In the genomic region with DNA sequence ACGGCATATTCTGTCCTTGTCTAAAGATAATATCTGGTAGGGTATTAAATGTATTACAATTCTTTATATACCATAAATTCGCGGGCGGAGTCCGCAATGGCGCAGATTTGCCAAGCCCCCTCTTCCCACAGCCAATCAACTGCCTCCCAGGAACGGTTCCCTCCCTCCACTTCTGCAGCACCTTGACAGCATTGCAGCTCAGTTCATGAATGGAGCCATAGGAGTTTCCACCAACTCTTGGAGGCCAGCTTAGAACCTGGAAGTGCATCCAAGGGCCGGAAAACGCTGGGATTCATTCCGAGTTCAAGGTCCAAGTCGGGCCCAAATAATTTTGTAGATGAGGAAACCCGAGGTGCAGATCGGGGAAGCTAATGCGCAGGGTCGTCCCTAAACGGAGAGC, we compare ENCODE assay signal across 8 mouse cellular contexts. TPM values are rescaled to one million over a fixed set of nuclear protein-coding genes. Genes with fewer than 3 reads are reported as not detected.
DNase-seq lines count a peak whose midpoint lies in the region; ATAC-seq and TF ChIP-seq lines count a peak whose summit lies in the region.

A gene (plus strand): TSS at position 163 of the 400 bp plus-strand sequence.
A gene (minus strand): TSS at position 356 of the 400 bp plus-strand sequence.

- peak within 1 kb of the TSS; percentile 80 for H3K27ac ChIP-seq in hindbrain, embryonic 16.5 days (ENCODE audit: low read depth, low read length)
- H3K27ac ChIP-seq in liver, adult 2 months (replicated peaks; ENCODE audit: insufficient read depth, low read depth, low read length), result peak within 1 kb of the TSS; percentile 96
- H3K27ac ChIP-seq in midbrain, postnatal 0 days (ENCODE audit: low read depth, low read length), result peak within 1 kb of the TSS; percentile 74

- ATAC-seq in cerebellum, adult (ENCODE audit: insufficient number of reproducible peaks, low FRiP score, low TSS enrichment), result no peak
- peak; percentile 54 for ATAC-seq in erythroblast, adult 5-6 weeks (replicated peaks; ENCODE audit: low FRiP score, poor library complexity, severe bottlenecking)
- peak; percentile 17; the same call in 1 of the 2 replicates for ATAC-seq in hindbrain, embryonic 16.5 days
- ATAC-seq in midbrain, postnatal 0 days (ENCODE audit: low FRiP score), result peak; percentile 36; the same call in 1 of the 2 replicates

- H3K4me2 ChIP-seq in hindbrain, embryonic 16.5 days (ENCODE audit: low read length), result peak within 1 kb of the TSS; percentile 69
- peak within 1 kb of the TSS; percentile 90 for H3K4me2 ChIP-seq in midbrain, postnatal 0 days (ENCODE audit: low read depth, low read length, poor library complexity, severe bottlenecking)

- H3K79me2 ChIP-seq in liver, adult 2 months (ENCODE audit: control insufficient read depth, insufficient read depth, low read length), result peaks cover 6% of the 10 kb centered on the region; the same call in 1 of the 2 replicates

- peaks cover 38% of the 10 kb centered on the region for H3K4me1 ChIP-seq in hindbrain, embryonic 16.5 days (ENCODE audit: control insufficient read depth, insufficient read depth, low read depth, low read length)
- H3K4me1 ChIP-seq in liver, adult 2 months (ENCODE audit: control insufficient read depth, insufficient read depth, low read length), result peaks cover 8% of the 10 kb centered on the region; the same call in 1 of the 2 replicates
- peaks cover 28% of the 10 kb centered on the region for H3K4me1 ChIP-seq in midbrain, postnatal 0 days (ENCODE audit: insufficient read depth, low read length)

- H3K4me3 ChIP-seq in hindbrain, embryonic 16.5 days (ENCODE audit: low read length), result peak within 1 kb of the TSS; percentile 77
- H3K4me3 ChIP-seq in liver, adult 2 months (ENCODE audit: insufficient read depth, low read depth, low read length), result peak within 1 kb of the TSS; percentile 94
- H3K4me3 ChIP-seq in midbrain, postnatal 0 days (ENCODE audit: low read depth, low read length), result peak within 1 kb of the TSS; percentile 60

- H3K9me3 ChIP-seq in hindbrain, embryonic 16.5 days (ENCODE audit: control insufficient read depth, low read length), result no peaks in the 10 kb centered on the region
- H3K9me3 ChIP-seq in midbrain, postnatal 0 days (ENCODE audit: low read length), result no peaks in the 10 kb centered on the region

- no peak for TF ChIP-seq CTCF in liver, adult 2 months (IDR thresholded peaks at IDR 0.05; ENCODE audit: low read depth, low read length)
- TF ChIP-seq CTCF in midbrain, postnatal 0 days (IDR thresholded peaks at IDR 0.05), result no peak

- peaks cover 10% of the 10 kb centered on the region for H3K27me3 ChIP-seq in hindbrain, embryonic 16.5 days (replicated peaks; ENCODE audit: control insufficient read depth, insufficient read depth, low read length)
- H3K27me3 ChIP-seq in liver, adult 2 months (ENCODE audit: control insufficient read depth, insufficient read depth, low read length), result no peaks in the 10 kb centered on the region
- H3K27me3 ChIP-seq in midbrain, postnatal 0 days (ENCODE audit: insufficient read depth, low read length), result peaks cover 8% of the 10 kb centered on the region; the same call in 1 of the 2 replicates

- WGBS in hindbrain, embryonic 16.5 days, result 4% methylated on average over 16 of the region's 16 CpGs
- WGBS in liver, adult 2 months, result 5% methylated on average over 16 of the region's 16 CpGs
- 5% methylated on average over 16 of the region's 16 CpGs for whole genome bisulfite sequencing in midbrain, postnatal 0 days

- H3K36me3 ChIP-seq in hindbrain, embryonic 16.5 days (ENCODE audit: control insufficient read depth, insufficient read depth, low read length), result peaks cover 11% of the 10 kb centered on the region
- peaks cover 18% of the 10 kb centered on the region for H3K36me3 ChIP-seq in liver, adult 2 months (ENCODE audit: control insufficient read depth, insufficient read depth, low read length)
- H3K36me3 ChIP-seq in midbrain, postnatal 0 days (ENCODE audit: insufficient read depth, low read length), result peaks cover 16% of the 10 kb centered on the region

- peak; percentile 72 for DNase-seq in cerebellum, adult 11-12 months
- DNase-seq in adrenal gland, postnatal 25 days, result peak; percentile 31
- peak; percentile 76 for DNase-seq in liver, adult 2 months (ENCODE audit: extremely low read depth, low read depth, low spot score)
- peak; percentile 69 for DNase-seq in midbrain, postnatal 0 days (ENCODE audit: low spot score)
- peak; percentile 63 for DNase-seq in thymus, postnatal 4 days

- peak within 1 kb of the TSS; percentile 74 for H3K9ac ChIP-seq in hindbrain, embryonic 16.5 days (ENCODE audit: low read depth, low read length)
- peak within 1 kb of the TSS; percentile 87 for H3K9ac ChIP-seq in liver, adult 2 months (ENCODE audit: low read depth, low read length)
- peak within 1 kb of the TSS; percentile 60 for H3K9ac ChIP-seq in midbrain, postnatal 0 days (replicated peaks; ENCODE audit: low read length, poor library complexity, severe bottlenecking)

- no peak for TF ChIP-seq POLR2A in liver, adult 2 months (IDR thresholded peaks at IDR 0.05; ENCODE audit: extremely low read depth, insufficient read depth, low read length)

RNA-seq across cellular contexts. Expression of the first gene that starts in this region (rescaled TPM):
- total RNA-seq in adrenal gland, postnatal 25 days (2021), result 169 and 237 TPM in 2 replicates
- total RNA-seq in erythroblast, adult 5-6 weeks (2015; ENCODE audit: low replicate concordance), result 0.38 and 2.3 TPM in 2 replicates
- total RNA-seq in erythroblast, adult 5-6 weeks (2017; ENCODE audit: low replicate concordance), result 3.7 and 6.6 TPM in 2 replicates
- 43.5 and 45.6 TPM in 2 replicates for polyA plus RNA-seq in hindbrain, embryonic 16.5 days (2015; fragmentation: Nextera tagmentation; extraction: Ambion mirVana)
- 95.5 and 97.7 TPM in 2 replicates for total RNA-seq in liver, adult 2 months (2014; rRNA removed)
- polyA plus RNA-seq in liver, adult 2 months (2012; rRNA removed), result 164 and 196 TPM in 2 replicates
- 23.6 and 31.8 TPM in 2 replicates for total RNA-seq in midbrain, postnatal 0 days (2014; rRNA removed)
- polyA plus RNA-seq in midbrain, postnatal 0 days (2015; fragmentation: Nextera tagmentation; extraction: Ambion mirVana), result 43.4 and 51.5 TPM in 2 replicates

RNA-seq across cellular contexts. Expression of the second gene that starts in this region (rescaled TPM):
- 2.8 and 4.1 TPM in 2 replicates for total RNA-seq in adrenal gland, postnatal 25 days (2021)
- total RNA-seq in erythroblast, adult 5-6 weeks (2015; ENCODE audit: low replicate concordance), result 4.2 TPM in 1 of 2 replicates, not detected in the other
- not detected in 2 replicates for total RNA-seq in erythroblast, adult 5-6 weeks (2017; ENCODE audit: low replicate concordance)
- 1.7 and 2.3 TPM in 2 replicates for polyA plus RNA-seq in hindbrain, embryonic 16.5 days (2015; fragmentation: Nextera tagmentation; extraction: Ambion mirVana)
- total RNA-seq in liver, adult 2 months (2014; rRNA removed), result 0.37 and 0.74 TPM in 2 replicates
- polyA plus RNA-seq in liver, adult 2 months (2012; rRNA removed), result 0.88 and 1.7 TPM in 2 replicates
- total RNA-seq in midbrain, postnatal 0 days (2014; rRNA removed), result 1.4 TPM in 2 replicates
- 1.5 and 1.6 TPM in 2 replicates for polyA plus RNA-seq in midbrain, postnatal 0 days (2015; fragmentation: Nextera tagmentation; extraction: Ambion mirVana)
